Mouse (Mus musculus) G1E-ER4 (cell line): ENCODE measurements around the gene Trpv2. TPM values are rescaled to one million over a fixed set of nuclear protein-coding genes. Genes with fewer than 3 reads are reported as not detected.

ENCODE experiments used
- GATA1 ChIP-seq: IDR thresholded peaks from one replicate; pipeline ENCODE4 v1.8.0; 2012; ENCODE audit warnings: low read length, inconsistent platforms
- polyA plus RNA-seq: library from polyadenylated mRNA; stranded (reverse); fragments of >175 nt; gene quantifications from 2 replicates; pipeline ENCODE4 v1.2.3, GENCODE M21; 2012

Gene Trpv2
- polyA plus RNA-seq, 1 experiment = 1.8 TPM

- peak; percentile 7 for TF ChIP-seq GATA1
Observed at GRCm38 (mm10) chr11:62576530-62577152, 2.4 kb downstream of the Trpv2 start.

GRCm38 (mm10) chr11:62583031-62583430 lies 8.7 kb downstream of the Trpv2 start:
- no peak for TF ChIP-seq GATA1

DNA sequence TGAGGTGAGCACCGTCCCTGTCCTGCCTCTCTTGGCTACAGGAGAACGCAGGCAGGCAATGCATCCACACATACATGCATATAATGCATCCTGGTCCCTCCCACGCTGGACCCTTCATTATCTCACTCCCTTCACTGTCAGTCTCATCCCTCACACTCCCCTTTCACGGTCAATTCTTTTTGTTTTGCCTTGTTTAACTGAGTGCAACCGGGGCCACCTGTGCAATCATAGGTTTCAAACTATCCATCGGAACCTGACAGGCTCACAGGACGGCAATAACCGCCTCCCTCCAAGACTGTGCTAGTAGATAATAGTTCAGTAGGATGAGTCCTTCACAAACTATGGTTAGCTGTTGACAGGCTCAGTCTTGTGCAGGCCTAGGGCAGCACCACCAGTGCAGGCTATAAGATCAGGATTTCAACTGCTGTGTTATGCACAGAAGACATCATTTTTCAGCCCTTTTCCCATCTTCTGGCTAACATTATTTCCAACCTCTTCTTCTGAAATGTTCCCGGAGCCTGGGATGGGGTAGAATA lies 10.5 kb downstream of the Trpv2 start:
- TF ChIP-seq GATA1 = no peak

- TF ChIP-seq GATA1 = no peak
Observed at GRCm38 (mm10) chr11:62587034-62587433, 12.7 kb downstream of the Trpv2 start.

- TF ChIP-seq GATA1 = no peak
Observed at GRCm38 (mm10) chr11:62589391-62589790, 15.1 kb downstream of the Trpv2 start.

- no peak for TF ChIP-seq GATA1
Observed at GRCm38 (mm10) chr11:62591026-62591425, 16.7 kb downstream of the Trpv2 start.

GRCm38 (mm10) chr11:62591904-62592575 lies 17.8 kb downstream of the Trpv2 start:
- no peak for TF ChIP-seq GATA1

DNA sequence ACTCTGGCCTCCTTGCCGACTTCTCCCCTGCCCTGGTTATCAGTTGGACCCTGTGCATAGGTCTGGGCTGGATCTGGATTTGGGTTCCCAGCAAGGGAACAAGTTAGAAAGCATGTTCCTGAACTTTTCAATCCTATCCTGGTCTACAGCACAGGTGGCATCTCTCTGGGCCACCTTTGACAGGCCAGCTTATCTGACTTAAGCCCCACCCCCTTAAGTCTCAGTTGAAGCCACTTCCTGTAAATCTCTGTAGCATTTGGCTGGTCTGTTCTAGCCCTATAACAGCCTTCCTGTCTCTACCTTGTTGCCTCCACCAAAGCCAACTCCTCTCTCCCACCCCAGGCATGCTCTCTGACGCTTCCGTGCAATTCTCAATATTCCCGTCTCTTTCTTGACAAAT lies 24.3 kb downstream of the Trpv2 start:
- no peak for TF ChIP-seq GATA1

- no peak for TF ChIP-seq GATA1
Observed at GRCm38 (mm10) chr11:62601732-62602618, 27.7 kb downstream of the Trpv2 start.

DNA sequence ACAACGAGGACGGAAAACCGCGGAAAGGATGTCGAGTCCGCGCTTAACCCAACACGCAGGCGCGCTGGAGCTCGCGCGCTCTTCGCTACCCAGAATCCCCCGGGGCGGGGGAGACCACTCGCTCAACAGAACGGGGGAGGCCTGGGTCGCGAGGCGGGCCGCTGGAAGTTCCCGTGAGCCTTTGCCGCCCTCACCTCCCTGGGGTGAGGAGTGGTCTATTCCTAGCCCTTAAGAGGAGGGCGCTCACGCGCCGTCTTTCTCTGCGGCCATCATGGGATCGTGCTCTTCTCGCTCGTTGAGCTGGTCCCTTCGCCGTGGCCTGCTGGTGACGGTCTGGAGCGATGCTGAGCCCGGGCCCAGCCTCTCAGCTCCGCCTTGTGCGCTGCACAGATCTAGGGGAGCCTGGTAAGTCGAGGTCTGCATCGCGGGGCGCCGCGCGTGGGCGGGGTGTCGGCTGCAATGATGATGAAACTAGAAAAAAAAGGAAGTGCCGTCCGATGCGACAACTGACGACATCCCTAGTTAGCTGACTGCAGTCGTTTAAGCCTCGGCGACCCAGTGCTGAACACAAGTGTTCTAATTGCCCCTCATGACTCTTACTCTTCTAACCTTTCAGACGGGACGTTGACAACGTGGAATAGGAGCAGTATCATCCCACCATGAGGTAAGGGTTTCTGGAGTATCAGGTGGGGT lies 28.5 kb downstream of the Trpv2 start:
- no peak for TF ChIP-seq GATA1

- TF ChIP-seq GATA1 = no peak
Observed at GRCm38 (mm10) chr11:62603312-62604056, 29.2 kb downstream of the Trpv2 start.

- no peak for TF ChIP-seq GATA1
Observed at GRCm38 (mm10) chr11:62604123-62604706, 29.9 kb downstream of the Trpv2 start.

DNA sequence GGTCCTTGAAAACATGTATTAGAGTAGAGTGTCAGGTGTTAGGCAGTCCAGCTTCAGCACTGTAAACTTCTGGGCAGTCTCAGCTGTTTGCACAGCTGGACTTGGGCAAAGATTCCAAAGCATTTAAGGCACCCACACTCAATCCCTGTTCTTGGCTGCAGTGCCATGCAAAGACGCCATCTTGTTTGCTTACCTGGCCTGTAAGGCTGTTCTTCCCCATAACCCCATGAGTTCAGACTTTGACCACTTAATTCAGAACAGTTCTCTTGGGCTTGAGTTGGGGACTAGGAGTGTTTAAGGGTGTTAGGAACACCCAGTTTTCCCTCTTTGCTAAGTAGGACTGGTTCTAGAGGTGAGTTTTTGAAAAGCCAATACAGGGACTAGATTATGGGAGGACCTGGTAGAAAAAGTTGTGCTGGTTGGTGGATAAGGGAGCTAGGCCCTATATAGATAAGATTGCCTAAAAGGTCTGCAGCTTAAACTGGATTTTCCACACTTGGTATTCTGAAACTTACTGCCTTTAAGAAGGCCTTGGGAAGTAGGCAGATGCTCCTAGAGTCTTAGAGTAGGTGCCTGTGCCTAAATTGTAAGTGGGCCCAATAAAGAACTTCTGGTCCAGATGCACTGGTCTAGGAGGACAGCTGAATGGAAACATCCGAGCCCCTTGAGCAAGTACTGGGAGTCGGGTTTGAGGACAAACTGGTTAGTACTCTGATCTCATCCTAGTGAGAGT lies 30.8 kb downstream of the Trpv2 start:
- TF ChIP-seq GATA1 = no peak
